Mouse (Mus musculus) heart, postnatal 0 days (tissue): ENCODE results near the gene Cdkl1.

Experiments used
- CTCF ChIP-seq: IDR thresholded peaks from 2 replicates; pipeline ENCODE4 v1.5.1; 2016; ENCODE audit warnings: antibody characterized with exemption, control low read depth, low read depth
- EP300 ChIP-seq: IDR thresholded peaks from 2 replicates; pipeline ENCODE4 v1.6.1; 2016; ENCODE audit warnings: antibody characterized with exemption, low read depth

DNA sequence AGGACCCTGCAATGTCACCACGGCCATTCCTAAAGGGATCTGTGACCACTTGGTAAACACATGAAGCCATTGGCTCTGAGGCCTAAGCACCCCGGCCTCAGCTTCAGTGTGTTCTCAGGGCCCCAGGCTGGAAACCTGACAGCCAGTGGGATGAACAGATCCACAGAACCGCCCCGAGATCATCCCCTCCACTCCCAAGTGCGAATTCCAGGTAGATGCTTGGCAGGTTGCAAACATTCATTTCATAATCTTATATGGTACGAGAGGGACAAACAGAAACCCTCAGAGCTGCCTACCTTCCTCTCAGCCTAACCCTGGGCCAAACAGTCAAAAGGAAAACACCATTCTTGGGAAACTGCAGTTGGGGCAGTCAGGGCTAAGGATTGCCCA is 13.7 kb downstream of the Cdkl1 start:
- TF ChIP-seq CTCF (no peak), EP300 (no peak)
